In the genomic region with DNA sequence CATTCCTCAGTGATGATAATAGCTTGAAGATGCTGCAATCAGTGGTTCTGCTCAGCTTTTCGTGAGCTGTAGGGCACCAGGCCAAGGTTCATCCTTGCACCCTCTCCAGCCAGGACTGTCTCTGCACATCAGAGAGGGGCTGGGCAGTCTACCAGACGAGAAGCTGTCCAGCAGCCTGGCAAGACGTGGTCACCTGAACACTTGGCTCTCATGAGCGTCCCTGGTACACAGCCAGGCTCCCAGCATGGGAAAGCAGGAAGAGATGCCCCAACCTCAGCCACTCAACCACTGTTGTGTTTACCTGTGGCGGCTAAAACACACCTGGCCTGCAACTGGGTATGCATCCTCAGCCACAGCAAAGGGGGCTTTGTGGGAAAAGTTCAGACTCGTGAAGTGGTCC, we compare ENCODE assay signal across 17 mouse cellular contexts. TPM values are rescaled to one million over a fixed set of nuclear protein-coding genes. Genes with fewer than 3 reads are reported as not detected.
"Had no signal": no experiment of that assay in that cellular context is flagged by ENCODE, and none has a peak within 500 bp of the region (broad histone marks: within the 10 kb centered on the region; RNA-seq: fewer than 3 reads in every experiment).

No protein-coding gene starts in this region.

- H3K4me3 ChIP-seq: limb, embryonic 13.5 days; liver, embryonic 15.5 days; midbrain, embryonic 15.5 days; neural tube, embryonic 12.5 days had no signal

- ATAC-seq: lung, postnatal 0 days; midbrain, embryonic 15.5 days had no signal

- H3K4me1 ChIP-seq: limb, embryonic 13.5 days; midbrain, embryonic 15.5 days; neural tube, embryonic 12.5 days had no signal

- H3K27ac ChIP-seq: limb, embryonic 13.5 days; liver, embryonic 15.5 days; midbrain, embryonic 15.5 days; neural tube, embryonic 12.5 days; stomach, postnatal 0 days had no signal

- DNase-seq: layer of hippocampus, postnatal 36 days; lung, adult 2 months; lung, postnatal 36 days; thymus, postnatal 4 days had no signal

RNA-seq across cellular contexts. Expression of a gene that starts 20.0 kb away (rescaled TPM):
- total RNA-seq: layer of hippocampus, postnatal 36 days; left cerebral cortex, adult 8-10 months; left cerebral cortex, postnatal 36 days; liver, adult 2 months; megakaryocyte progenitor cell, adult 5-6 weeks; monocyte, adult 5-6 weeks; neutrophil, adult 5-6 weeks had no signal
- polyA plus RNA-seq: liver, adult 2 months; liver, embryonic 15.5 days; lung, adult 2 months; lung, postnatal 0 days; midbrain, embryonic 11.5 days; midbrain, embryonic 15.5 days; stomach, postnatal 0 days had no signal
